Mouse (Mus musculus): ENCODE measurements around the gene D630039A03Rik. TPM values are rescaled to one million over a fixed set of nuclear protein-coding genes. Genes with fewer than 3 reads are reported as not detected.

D630039A03Rik gene
- polyA plus RNA-seq, 1 experiment from 2014 or later, result 0.04 TPM

DNA sequence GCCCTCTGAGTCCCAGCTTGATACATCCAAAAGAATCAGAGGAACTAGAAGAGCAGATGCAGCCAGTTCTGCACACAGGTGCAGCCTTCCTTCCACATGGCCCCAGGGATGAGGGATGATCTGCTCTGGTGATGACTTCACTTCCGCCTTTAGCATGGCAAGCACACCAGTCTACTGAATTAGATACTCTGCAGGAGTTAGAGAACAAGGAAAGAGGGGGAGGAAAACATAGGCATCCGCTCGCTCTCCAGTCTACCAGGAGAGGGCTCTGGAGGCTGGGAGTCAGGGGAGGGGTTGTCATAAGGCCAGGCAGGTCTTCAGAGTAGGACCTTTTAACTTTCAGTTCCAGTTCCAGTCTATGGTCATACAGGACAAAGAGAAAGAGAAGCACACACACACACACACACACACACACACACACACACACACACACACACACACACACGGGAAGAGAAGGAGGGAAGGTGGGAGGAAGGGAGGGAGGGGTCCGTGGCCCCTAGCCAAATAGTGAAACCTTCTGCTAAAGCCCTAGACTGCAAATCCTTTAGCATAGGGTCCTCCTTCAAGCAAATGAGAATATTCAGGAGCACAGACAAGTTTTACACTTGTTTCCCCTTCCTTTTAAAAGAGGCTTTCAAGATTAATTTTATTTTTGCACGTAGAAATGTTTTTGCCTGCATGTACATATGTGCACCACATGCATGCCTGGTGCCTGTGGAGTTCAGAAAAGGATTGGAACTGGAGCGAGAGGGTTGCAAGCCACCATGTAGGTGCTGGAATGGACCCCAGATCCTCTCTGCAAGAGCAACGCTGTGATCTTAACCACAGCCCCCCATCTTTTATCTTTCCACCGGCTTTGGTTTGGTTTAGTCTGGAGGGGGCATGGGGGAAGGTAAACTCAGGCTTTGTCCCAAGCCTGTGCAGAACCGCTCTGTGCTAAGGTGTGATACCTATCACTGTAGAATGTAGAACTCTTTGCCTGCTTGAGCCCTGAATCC is 1.6 kb downstream of the D630039A03Rik start:
- ChIA-PET POLR2A (no interaction called here), CTCF (interaction anchor here (0.7 to 1.0 kb wide), 2 partner anchors 13 to 487 kb away, joined by 4 to 5 read pairs; no protein-coding TSS in a partner anchor)
- no peak for ATAC-seq
- H3K27me3 ChIP-seq, result no peaks in the 10 kb centered on the region
- TF ChIP-seq CTCF (IDR thresholded peaks at IDR 0.05), result no peak
- DNase-seq (ENCODE audit: low read depth, low spot score), result no peak
- in situ Hi-C loops (cut with MboI; ENCODE audit: low pct_unique_long_range_greater_than_20kb), result loop anchor here (5.0 to 25.0 kb wide), 2 partner anchors 163 to 452 kb away; no protein-coding TSS in a partner anchor

DNA sequence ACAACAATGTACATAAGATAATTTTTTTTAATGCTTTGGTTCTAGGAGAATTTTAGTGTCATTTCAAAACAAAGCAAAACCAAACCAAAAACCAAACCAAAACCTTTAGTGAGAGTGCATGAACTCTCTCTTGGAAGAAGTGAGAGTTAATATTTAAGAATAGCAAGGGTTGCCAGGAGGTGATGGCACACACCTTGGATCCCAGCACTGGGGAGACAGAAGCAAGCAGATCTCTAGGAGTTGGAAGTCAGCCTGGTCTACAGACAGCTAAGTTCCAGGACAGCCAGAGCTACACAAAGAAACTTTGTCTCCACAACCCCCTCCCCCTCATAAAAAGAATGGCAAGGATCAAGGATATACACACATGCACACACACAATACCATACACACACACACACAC is 3.1 kb downstream of the D630039A03Rik start:
- TF ChIP-seq CTCF (IDR thresholded peaks at IDR 0.05), result no peak
- POLR2A ChIA-PET, result no interaction called here
- in situ Hi-C loops (cut with MboI; ENCODE audit: low pct_unique_long_range_greater_than_20kb), result loop anchor here (5.0 to 25.0 kb wide), 2 partner anchors 164 to 451 kb away; no protein-coding TSS in a partner anchor
- ATAC-seq (no peak), DNase-seq (ENCODE audit: low read depth, low spot score) (no peak)
- no peaks in the 10 kb centered on the region for H3K27me3 ChIP-seq
- CTCF ChIA-PET, result no interaction called here

DNA sequence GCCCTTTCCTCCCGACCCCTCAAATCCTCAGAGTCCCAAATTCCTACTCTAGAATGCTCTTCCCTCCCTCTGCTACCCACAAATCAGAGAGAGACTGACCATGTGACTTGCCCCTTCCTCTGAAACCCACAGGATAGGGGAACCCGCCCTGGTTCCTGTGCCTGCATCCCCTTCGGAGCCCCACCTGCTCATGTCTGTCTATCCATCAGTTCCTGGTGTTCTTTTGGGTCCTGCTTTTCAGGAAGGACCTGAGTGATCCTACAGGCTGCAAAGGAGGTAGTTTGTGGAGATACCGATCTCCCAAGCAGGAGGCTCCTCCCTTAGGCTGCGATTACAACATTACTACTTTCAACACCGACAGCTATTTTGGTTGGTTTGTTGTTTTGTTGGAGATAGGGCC is 7.2 kb downstream of the D630039A03Rik start:
- DNase-seq (ENCODE audit: low read depth, low spot score), result no peak
- ChIA-PET CTCF (interaction anchor here (1.2 kb wide), 1 partner anchor 171 kb away, joined by 3 read pairs; no protein-coding TSS in a partner anchor), POLR2A (no interaction called here)
- in situ Hi-C loops (cut with MboI; ENCODE audit: low pct_unique_long_range_greater_than_20kb), result loop anchor here (10.0 to 25.0 kb wide), 2 partner anchors 447 to 544 kb away; no protein-coding TSS in a partner anchor
- TF ChIP-seq CTCF (IDR thresholded peaks at IDR 0.05), result no peak
- ATAC-seq, result no peak
- H3K27me3 ChIP-seq, result no peaks in the 10 kb centered on the region

GRCm38 (mm10) chr4:57906708-57907107 is 9.4 kb downstream of the D630039A03Rik start:
- in situ Hi-C loops (cut with MboI; ENCODE audit: low pct_unique_long_range_greater_than_20kb), result loop anchor here (10.0 to 25.0 kb wide), 2 partner anchors 444 to 542 kb away; no protein-coding TSS in a partner anchor

DNA sequence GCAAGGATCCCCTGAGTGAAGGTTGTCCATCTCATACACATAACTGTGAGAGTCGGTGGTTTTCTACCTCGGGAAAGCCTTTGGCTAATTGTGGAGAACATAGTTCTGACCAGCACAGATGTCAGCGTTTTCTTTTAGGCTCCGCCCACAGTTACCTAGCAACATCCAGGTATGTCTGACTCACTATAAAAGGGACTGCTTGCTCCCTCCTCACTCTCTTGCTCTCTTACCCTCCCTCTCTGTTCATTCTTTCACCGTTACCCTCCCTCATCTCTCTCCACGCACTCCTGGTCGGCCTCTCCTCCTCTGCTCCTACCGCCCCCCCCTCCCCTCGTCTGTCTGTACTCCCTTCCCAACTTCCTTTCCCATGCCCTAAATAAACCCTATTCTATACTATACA is 11.5 kb downstream of the D630039A03Rik start:
- CTCF ChIA-PET, result interaction anchor here (0.8 to 1.8 kb wide), 3 partner anchors 19 to 237 kb away, joined by 3 to 4 read pairs (median 4); no protein-coding TSS in a partner anchor
- in situ Hi-C loops (cut with MboI; ENCODE audit: low pct_unique_long_range_greater_than_20kb), result loop anchor here (5.0 to 25.0 kb wide), 3 partner anchors 232 to 540 kb away; no protein-coding TSS in a partner anchor
- no peak for TF ChIP-seq CTCF (IDR thresholded peaks at IDR 0.05)
- ATAC-seq, result no peak
- H3K27me3 ChIP-seq, result no peaks in the 10 kb centered on the region
- no peak for DNase-seq (ENCODE audit: low read depth, low spot score)
- POLR2A ChIA-PET, result no interaction called here

More at GRCm38 (mm10) chr4:57906708-57907107, 9.4 kb downstream of the D630039A03Rik start:
- DNase-seq (ENCODE audit: low read depth, low spot score) (no peak), ATAC-seq (no peak)
- ChIA-PET POLR2A (no interaction called here), CTCF (interaction anchor here (1.0 to 1.3 kb wide), 2 partner anchors 173 to 239 kb away, joined by 3 to 4 read pairs; no protein-coding TSS in a partner anchor)
- H3K27me3 ChIP-seq, result no peaks in the 10 kb centered on the region
- no peak for TF ChIP-seq CTCF (IDR thresholded peaks at IDR 0.05)

DNA sequence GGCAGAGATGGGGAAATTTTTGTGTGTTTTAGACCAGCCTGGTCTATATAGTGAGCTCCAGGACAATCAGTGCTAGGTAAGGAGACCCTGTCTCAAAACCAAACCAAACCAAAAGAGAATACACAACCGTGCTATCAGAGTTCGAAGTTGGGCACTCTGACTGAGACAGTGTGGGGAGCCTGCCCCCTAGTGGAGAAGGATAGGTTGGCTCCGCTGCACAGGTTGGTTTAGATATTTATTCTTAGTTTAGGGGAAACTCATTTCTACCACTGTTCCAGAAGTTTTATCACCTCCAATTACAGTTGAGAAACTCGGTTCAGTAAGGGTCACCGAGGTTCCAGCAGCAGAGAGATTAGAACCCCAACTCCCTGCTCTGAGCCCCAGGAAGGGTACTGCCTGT is 11.9 kb downstream of the D630039A03Rik start:
- H3K27me3 ChIP-seq, result no peaks in the 10 kb centered on the region
- DNase-seq (ENCODE audit: low read depth, low spot score) (no peak), ATAC-seq (peak; percentile 57)
- CTCF ChIA-PET, result interaction anchor here (0.6 to 4.1 kb wide), 6 partner anchors 20 to 236 kb away, joined by 3 to 23 read pairs (median 4); no protein-coding TSS in a partner anchor
- TF ChIP-seq CTCF (IDR thresholded peaks at IDR 0.05), result peak; percentile 82
- POLR2A ChIA-PET, result no interaction called here
- in situ Hi-C loops (cut with MboI; ENCODE audit: low pct_unique_long_range_greater_than_20kb), result loop anchor here (5.0 to 25.0 kb wide), 3 partner anchors 232 to 539 kb away; no protein-coding TSS in a partner anchor

GRCm38 (mm10) chr4:57902619-57903018 is 13.5 kb downstream of the D630039A03Rik start:
- in situ Hi-C loops (cut with MboI; ENCODE audit: low pct_unique_long_range_greater_than_20kb), result loop anchor here (5.0 to 25.0 kb wide), 3 partner anchors 230 to 538 kb away; no protein-coding TSS in a partner anchor
- TF ChIP-seq CTCF (IDR thresholded peaks at IDR 0.05), result no peak
- POLR2A ChIA-PET, result no interaction called here
- ATAC-seq (no peak), DNase-seq (ENCODE audit: low read depth, low spot score) (no peak)
- CTCF ChIA-PET, result interaction anchor here (1.5 to 4.1 kb wide), 3 partner anchors 177 to 345 kb away, joined by 6 to 23 read pairs (median 11); no protein-coding TSS in a partner anchor
- no peaks in the 10 kb centered on the region for H3K27me3 ChIP-seq

DNA sequence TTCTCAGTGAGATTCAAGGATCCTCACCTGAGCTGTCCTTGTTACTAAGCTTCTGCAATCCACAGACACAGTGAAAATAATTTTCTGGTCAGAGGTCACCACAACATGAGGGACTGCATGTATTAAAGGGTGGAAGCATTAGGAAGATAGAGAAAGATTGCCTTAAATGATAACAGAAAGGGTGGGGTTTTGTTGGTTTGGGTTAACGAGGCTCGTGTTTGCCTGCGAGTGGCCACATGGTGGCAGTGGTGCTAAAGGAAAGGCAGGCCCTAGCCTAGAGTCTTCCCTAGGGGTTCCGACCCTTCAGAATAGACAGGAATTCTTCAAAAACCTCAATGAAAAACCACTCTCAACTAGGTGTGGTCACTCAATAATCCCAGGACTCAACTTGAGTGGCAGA is 14.9 kb downstream of the D630039A03Rik start:
- in situ Hi-C loops (cut with MboI; ENCODE audit: low pct_unique_long_range_greater_than_20kb), result loop anchor here (5.0 to 25.0 kb wide), 3 partner anchors 229 to 536 kb away; no protein-coding TSS in a partner anchor
- DNase-seq (ENCODE audit: low read depth, low spot score), result no peak
- peak; percentile 68 for TF ChIP-seq CTCF (IDR thresholded peaks at IDR 0.05)
- ATAC-seq, result no peak
- no peaks in the 10 kb centered on the region for H3K27me3 ChIP-seq
- ChIA-PET CTCF (interaction anchor here (0.7 to 4.1 kb wide), 6 partner anchors 13 to 352 kb away, joined by 3 to 23 read pairs (median 4); partner anchors contain the start of gene D630039A03Rik), POLR2A (interaction anchor here (0.6 kb wide), 1 partner anchor 69 kb away, joined by 3 read pairs; no protein-coding TSS in a partner anchor)

GRCm38 (mm10) chr4:57896631-57897030 is 19.5 kb downstream of the D630039A03Rik start:
- POLR2A ChIA-PET, result no interaction called here
- CTCF ChIA-PET, result no interaction called here
- ATAC-seq (no peak), DNase-seq (ENCODE audit: low read depth, low spot score) (no peak)
- no peaks in the 10 kb centered on the region for H3K27me3 ChIP-seq
- in situ Hi-C loops (cut with MboI; ENCODE audit: low pct_unique_long_range_greater_than_20kb), result no loop called here
- no peak for TF ChIP-seq CTCF (IDR thresholded peaks at IDR 0.05)

DNA sequence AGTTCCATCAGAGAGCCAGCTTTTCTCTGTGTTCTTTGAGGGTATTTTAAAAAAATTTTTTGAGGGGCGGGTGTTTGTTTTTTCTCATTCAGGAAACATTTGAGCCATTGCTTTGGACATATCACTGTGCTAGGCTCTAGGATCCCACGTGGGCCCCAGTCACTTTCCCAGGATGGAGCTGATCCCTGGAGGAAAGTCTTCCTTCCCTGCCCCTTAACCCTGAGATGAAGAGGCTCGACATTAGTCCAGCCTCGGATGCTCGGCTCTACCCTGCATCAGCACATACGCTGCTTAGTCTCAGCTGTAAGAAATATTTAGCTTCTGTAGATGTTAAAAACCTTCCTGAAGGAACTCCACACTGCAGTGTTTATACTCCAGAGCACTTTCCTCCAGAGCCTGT is 20.2 kb downstream of the D630039A03Rik start:
- POLR2A ChIA-PET, result no interaction called here
- DNase-seq (ENCODE audit: low read depth, low spot score), result no peak
- no peak for ATAC-seq
- no peaks in the 10 kb centered on the region for H3K27me3 ChIP-seq
- in situ Hi-C loops (cut with MboI; ENCODE audit: low pct_unique_long_range_greater_than_20kb), result no loop called here
- CTCF ChIA-PET, result no interaction called here
- TF ChIP-seq CTCF (IDR thresholded peaks at IDR 0.05), result no peak
